Mouse (Mus musculus): ENCODE results near the gene Tcea3.

Tcea3 gene

DNA sequence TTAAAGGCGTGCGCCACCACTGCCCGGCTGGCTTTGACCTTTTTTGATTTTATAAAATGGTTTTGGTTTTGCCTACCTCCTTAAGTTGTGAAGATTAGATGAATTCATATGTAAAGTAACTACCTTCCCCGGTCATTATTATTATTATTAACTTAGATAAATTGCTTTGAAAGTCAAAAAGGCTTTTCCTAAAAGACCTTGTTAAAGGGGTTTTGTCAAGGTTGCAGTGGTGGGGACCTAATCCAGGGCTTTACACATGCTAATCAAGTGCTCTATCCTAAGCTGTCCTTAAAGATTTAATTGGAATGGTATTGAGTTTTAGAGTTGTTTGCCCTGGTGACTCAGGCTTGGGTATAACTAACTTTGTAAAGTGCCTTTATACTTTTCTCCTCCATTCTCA is 70.1 kb downstream of the Tcea3 start:
- no peak for DNase-seq (ENCODE audit: low read depth, low spot score)

DNA sequence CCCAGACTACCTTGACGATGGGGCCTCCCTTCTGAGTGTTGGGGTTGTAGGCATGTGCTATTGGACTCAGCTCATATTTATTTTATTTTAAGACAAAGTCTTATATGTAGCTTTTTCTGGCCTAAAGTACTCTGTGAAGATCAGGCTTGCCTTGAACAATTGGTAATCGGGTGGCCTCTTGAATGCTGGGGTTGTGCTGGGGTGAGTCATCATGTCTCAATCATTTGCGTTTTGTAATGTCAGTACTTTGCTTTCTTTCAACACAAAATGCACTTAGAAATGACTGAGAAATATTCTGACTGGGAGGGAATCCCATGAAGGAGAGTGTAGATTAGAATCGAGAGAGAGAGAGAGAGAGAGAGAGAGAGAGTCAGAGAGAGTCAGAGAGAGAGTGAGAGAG is 72.5 kb downstream of the Tcea3 start:
- peak; percentile 71 for DNase-seq (ENCODE audit: low read depth, low spot score)

DNA sequence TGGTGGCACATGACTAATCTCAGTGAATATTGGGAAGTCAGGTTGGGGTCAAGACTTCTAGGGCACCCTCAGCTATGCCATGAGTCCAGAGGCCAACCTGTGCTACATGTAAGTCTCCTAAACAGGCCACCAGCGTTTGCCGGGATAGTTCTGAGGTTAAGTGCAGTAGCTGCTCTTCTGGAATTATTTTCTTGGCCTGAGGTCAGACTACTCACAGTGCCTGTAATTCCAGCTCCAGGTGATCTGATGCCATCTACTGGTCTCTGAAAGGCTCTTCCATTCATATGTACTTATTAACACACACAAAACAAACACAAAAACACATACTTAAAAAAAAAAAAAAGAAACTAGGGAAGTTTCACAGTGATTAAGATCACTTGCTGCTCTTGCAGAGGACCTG is 76.7 kb downstream of the Tcea3 start:
- peak; percentile 78 for DNase-seq (ENCODE audit: low read depth, low spot score)

All from 3T3-L1 (cell line).